Mouse (Mus musculus) left cerebral cortex, adult 9 months (tissue): ENCODE results near the gene Armh3.

Experiments
- DNase-seq, 2 experiments: peaks; one replicate each; pipeline ENCODE4 v3.0.0; 2022; ENCODE audit warnings: low spot score in 2 of 2

Armh3 gene

DNA sequence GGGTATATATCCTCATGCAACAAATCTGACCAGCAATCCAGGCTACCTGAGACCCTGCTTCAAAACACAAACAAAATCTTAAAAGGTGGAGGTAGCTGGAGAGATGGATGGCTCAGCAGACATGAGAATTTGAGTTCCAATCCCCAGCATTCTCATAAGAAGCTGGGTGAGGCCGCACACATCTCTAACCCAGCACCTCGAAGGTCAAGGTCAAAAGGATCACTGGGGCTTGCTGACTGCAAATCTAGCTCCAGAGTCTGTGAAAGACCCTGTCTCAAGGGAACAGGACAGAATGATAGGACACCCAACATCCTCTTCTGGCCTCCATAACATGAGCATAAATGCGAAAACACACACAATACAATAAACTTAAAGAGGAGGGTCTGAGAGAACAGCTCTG lies 7.1 kb downstream of the Armh3 start:
- no peak for DNase-seq

DNA sequence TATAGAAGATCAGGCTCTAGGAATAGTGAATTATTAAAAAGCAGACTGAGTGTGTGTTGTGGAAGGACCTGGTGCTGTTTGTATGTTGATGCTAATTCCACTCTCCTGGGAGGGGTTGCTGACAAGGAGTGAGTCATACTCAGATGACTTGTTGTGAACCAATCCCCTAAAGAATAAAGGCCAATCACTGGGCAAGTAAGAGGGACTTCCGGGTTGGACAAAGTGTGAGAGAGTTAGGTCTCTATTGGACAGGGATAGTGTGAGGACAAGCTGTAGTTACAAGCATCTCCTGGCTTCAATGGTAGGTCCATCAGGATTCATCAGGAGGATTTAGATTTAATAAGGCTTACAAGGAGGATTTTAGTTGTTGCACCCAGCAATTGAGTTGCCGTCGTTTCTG lies 10.1 kb downstream of the Armh3 start:
- no peak for DNase-seq

DNA sequence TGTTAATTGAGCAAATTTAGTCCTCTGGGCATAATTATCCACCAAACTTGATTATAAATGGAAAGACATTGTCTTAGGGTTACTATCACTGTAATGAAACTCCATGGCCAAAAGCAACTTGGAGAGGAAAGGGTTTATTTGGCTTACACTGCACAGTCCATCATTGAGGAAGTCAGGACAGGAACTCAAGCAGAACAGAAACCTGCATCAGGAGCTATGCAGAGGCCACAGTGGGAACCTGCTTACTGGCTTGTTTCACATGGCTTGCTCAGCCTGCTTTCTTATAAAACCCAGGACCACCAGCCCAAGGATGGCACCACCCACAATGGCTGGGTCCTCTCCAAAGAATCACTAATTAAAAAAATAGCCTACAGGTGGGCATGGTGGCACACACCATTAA lies 13.9 kb downstream of the Armh3 start:
- DNase-seq, result no peak

DNA sequence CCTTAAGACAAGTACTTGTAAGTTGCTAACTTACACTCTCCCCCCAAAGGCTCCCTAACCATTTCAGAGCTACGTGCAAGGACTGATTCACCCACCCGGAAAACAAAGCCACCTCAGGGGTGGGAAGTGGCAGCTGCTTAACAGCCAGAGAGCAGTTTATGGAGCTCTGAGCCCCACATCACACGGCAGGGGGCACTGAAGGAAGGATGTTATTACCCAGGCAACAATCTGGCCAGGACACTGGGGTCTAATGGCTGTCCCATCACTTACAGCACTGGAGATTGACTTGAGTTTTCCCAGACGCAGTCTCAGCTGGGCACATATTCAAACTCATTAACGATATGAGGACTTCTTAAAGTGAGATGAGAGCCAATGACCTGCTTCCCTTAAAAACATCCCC lies 37.5 kb downstream of the Armh3 start:
- DNase-seq, result no peak

DNA sequence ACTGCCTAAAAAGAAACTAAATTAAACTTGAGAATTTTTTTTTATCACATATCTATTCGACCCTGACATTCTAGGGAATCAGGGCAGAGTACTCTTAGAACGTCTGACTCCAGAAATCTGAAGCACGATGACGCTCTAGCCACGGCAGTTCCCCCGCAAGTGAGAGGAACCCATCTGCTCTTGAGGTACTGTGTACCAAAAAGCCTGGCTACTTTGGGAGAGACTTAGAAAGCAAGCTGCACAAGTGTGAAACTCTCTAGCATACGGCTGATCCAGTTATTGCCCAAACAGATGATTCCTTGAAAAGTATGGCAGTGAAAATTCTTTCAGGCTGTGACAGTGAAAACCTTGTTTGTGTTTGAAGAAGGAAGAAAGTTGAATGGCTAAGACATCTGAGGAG lies 41.6 kb downstream of the Armh3 start:
- peak in 1 of 2 experiments; percentile 72 for DNase-seq

DNA sequence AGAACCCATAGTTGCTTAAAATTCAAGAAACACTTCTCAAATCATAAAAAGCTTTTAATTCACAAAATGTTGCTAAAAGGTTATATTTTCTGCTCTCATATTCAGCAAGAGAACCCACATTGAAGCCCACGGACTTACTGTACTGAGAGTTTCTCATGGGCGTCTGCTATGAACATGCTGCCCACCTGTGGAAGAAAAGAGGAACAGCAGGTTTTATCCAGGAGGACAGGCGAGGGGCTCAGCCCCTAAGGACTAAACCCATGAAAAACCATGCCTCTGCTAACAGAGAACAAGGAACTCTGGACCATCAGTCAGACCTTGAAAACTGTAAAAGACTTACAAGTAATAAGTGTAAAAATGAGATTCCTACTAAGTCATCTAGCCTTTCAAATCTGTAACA lies 45.0 kb downstream of the Armh3 start:
- peak in 1 of 2 experiments; percentile 44 for DNase-seq

DNA sequence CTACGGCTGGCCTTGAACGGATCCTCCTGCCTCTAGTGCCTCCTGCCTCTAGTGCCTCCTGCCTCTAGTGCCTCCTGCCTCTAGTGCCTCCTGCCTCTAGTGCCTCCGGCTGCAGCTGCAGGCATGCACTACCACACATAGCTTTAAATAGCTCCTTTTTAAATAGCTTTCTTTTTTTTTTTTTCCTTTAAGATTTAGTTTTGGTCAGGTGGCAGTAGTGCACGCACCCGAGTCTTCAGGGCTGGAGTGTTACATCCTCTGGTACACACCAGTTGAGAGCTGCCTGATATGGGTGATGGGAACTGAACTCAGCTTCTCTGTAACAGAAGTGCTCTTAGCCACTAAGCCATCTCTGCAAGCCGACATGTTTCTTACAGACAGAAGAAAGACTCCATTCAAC lies 49.1 kb downstream of the Armh3 start:
- no peak for DNase-seq

DNA sequence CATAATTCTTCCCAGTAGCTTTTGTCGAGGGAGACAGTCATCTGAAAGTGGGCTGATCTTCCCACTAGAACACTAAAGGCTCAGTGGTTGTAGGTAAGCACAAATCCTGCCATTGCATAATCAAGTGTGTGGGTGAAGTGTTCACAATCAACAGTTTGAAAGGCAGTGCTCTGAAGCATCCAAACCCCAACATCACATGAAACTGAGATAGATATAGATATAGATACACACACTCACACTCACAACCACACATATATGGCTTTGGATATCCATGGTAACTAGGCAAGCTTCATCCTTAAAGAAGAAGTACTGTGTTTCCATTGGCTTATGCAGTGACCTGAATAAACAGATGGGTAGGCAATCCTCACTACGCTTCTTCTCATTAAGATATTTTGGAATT lies 50.5 kb downstream of the Armh3 start:
- peak; percentile 66 to 69 for DNase-seq

DNA sequence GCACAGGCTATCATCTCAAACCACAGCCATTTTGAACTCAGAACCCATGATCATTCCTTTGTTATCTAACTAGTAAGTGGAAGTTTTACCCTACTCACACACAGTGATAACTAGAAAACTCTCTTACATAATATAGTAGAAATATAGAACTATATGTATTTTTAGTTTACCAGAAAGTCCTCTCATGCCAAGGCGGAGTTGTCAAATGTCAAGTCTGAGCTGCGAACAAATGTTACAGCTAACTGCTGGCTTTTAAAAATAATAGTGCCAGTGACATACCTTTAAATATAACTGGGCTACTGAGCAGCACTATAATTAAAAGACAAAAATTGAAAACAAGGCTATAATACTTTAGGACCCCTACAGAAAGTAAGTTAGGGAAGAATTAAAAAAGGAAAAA lies 51.0 kb downstream of the Armh3 start:
- DNase-seq, result peak in 1 of 2 experiments; percentile 11

DNA sequence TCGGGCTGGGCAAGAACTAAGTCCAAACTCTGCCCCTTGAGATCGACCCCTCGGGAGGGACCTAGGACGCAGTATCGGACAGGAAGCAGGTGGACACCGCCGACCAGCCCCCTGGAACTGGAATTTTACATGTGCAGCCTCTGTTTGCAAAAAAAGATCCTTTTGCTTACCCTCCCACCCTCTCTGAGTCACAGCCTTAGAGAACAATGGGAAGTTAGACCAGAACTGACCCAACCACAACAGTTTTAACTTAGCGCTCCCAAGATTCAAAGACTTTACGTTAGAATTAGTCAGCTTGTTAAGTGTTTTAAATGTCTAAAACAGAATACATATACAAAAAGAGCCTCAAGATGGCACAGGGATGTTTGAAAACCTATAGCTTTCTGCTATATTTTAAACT lies 51.7 kb downstream of the Armh3 start:
- no peak for DNase-seq

DNA sequence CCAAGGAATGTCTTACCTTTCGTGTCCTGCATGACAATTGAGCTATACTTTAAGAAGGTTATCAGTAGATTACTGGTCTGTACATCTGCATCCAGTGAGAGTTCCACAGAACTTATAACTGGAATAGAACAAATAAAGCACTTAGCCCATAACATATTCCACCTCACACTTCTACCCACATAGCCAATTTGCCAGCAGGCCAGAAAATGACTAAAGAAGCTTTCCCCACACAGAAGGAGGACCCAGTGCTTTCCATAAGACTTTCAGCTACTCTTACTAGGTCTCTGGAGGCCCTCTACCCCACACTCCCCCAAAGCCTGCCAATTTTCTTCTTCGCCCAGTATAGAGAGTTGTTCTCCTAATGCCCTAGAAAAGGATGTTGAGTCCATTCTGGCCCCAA lies 52.3 kb downstream of the Armh3 start:
- DNase-seq, result peak in 1 of 2 experiments; percentile 37

DNA sequence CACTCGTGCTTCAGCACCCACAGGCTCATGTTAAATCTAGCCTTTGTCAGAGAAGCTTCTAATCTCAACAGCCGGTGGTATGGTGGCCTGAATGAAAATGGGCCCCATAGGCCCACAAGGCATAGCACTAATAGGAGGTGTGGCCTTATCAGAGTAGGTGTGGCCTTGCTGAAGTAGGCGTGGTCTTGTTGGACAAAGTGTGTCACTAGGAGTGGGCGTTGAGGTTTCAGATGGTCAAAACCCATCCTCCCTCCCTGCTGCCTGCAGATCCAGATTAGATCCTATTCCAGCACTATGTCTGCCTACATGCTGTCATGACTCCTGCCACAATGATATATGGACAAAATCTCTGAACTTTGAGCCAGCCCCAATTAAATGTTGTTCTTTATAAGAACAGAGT lies 54.5 kb downstream of the Armh3 start:
- DNase-seq, result no peak

DNA sequence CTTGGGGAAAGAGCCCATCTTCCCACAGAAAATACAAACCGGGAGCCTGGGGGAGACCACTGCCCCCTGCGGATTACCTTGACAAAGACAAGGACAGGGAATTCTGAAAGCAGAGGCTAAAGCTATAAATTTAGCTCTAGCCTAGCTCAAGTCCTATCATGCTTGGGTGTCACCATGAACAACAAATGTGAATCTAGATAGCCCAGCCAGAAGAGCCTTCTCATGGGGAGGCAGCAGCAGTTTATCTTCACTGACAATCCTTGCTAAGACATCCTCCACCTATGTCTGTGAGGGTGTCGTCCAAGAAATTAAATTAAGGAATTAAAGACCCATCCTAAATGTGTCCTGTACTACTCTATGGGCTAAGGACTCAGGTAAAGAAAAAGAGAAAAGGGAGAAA lies 60.2 kb downstream of the Armh3 start:
- DNase-seq, result no peak

DNA sequence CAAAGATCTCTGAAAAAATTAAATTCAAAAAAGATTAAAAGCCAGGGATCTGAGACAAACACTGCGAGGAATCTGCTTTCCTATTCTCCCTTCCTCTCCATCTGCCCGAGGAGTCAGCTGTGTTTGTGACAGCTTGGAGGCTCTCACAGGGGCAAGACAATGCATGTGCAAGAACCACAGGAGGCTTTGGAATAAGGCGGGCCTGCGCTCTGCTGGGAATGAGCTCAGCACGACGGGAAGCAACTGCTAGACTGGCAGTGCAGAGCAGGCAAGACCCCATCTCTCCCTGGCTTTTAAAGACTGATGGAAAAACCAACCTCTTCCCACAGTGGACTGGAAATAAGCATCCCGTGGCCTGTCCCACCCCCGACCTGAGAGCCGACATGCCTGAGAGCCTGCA lies 60.8 kb downstream of the Armh3 start:
- peak in 1 of 2 experiments; percentile 26 for DNase-seq

DNA sequence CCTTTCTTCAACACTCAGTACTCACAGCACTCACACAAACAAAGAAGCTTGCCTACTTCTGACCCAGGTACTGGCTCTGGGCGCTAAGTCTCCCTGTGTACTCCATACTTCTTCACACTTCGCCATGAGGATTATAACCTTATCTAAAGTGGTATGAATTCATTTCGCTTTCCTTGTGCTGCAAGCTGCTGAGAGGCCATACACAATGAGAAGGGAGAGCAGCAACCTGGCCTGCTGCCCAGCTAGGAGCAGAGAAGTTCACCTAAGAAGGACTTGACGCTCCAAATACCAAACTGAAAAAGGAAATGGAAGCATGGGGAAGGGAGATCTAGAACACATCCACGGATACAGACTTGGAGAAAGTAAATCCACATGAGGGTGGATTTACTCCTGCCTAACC lies 71.1 kb downstream of the Armh3 start:
- no peak for DNase-seq

DNA sequence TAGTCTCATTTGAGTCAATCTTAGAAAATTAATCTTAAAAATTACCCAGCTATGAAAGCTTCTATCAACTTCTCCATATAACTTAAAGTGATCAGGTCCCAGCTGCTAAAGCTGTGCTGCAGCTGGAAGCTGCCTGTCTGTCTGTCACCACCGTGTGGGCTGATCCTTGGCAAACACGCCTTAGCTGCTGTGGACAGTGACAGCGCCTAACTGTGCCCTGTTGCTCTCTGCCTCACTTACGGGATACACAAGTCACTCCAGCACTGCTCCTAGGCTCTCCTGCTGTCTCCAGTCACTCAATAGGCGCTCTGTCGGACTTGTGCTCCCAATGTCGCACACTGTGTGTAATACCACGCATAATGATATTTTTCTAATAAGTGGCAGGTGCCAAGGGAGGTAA lies 71.9 kb downstream of the Armh3 start:
- DNase-seq, result no peak

DNA sequence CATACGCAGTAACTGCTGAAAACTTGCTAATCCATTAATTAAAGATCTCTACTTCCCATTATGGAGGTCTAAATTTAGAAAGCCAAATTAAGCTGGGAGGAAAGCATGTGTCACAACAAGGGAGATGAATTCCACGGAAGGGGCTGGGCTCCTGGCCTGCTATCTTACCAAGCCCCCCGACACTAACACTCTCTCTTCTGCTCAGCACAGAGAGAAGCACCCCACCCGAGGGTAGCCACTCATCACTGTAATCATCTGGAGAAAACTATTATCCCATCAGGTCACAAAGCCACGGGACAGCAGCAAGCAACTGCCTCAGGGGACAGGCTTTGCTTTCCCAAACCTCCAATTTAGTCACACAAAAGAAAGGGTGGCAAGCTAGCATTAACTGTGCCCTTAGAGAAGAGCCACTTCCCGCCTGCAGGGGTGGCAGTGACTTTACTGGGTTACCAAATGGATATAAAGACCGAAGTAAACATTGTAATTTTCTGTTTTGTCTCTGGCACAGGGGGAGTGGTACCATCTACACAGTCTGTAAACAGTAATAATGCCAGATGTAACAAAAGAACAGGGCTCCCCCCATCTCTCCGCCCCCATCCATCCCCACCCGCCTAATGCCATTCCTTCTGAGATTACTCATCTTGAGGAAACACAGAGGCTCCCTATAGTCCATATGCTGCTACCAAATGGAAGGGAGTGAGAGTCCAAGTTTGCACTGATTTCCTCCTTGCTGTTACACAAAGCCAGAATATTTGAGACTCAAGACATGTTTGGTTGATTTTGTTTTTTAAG lies 77.8 kb downstream of the Armh3 start:
- DNase-seq, result peak; percentile 19 to 47

DNA sequence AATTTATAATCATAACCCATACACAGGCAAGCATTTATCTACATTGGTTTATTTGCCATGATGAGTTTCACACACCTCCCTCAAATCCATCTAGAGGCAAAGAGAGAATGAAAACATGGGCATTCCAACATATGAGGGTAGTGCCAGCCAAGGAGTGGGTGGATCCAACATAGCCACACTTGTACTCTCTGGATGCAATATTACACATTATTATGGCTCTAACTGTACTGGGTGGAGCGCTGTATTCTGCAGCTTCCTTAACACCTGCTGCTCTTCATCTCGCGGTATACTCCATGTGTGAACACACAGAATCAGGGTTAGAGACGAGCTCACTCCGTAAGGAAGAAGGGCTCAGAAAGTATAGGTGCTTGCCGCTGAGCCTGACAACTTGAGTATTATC lies 79.9 kb downstream of the Armh3 start:
- DNase-seq, result peak in 1 of 2 experiments; percentile 46

DNA sequence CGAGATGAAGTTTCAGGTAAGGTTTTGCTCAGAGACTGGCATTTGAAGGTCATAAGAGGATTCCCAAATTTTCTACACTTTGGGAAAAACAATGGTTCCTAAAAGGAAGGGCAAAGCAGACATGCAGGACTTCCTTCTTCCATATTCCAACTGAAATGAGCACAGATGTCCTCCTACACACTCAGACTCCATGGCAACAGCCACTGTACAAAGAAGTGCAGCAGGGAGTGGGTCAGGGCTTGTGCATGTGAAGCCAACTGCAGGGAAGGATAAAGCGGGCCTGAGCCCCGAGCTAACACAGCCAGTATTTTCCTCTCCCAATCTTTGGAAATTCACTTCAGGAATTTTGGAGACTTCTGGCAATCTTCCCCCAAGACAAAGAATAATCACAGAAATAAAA lies 80.4 kb downstream of the Armh3 start:
- peak; percentile 35 to 60 for DNase-seq

DNA sequence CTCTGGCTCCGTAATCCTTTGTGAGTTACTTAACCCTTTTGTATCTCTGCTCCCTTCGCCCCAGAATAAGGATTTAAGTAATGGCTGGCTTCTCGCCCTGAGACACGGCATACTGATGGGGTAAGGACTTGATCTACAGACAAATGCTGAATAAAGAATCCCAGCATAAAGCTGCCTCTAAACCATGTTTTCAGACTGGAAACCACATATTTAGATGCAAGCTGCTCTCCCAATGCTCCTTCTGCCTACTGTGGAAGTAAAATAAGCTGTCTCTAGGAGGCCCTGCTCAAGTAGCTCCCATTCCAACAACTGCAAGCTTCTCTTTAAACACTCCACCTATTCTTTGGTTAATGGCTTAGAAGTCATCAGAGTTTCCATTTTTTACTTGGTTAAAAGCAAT lies 81.8 kb downstream of the Armh3 start:
- no peak for DNase-seq

DNA sequence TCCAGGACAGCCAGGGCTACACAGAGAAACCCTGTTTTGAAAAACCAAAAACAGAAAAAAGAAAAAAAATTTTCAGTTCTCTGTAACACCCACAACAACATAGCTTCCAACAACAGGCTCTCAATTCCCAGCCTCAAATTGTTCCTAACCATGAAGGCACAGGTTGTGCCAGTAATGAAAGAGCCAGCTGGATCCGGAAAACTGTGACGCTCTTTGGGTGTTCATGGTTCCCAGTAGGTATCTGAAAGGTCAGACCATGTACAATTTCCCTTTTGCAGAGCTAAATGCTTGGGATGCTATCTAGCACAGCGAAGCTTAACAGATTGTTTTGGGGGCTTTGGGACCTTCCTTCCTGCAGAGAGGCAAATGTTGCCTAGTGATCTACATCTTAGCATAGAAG lies 82.3 kb downstream of the Armh3 start:
- peak in 1 of 2 experiments; percentile 30 for DNase-seq

DNA sequence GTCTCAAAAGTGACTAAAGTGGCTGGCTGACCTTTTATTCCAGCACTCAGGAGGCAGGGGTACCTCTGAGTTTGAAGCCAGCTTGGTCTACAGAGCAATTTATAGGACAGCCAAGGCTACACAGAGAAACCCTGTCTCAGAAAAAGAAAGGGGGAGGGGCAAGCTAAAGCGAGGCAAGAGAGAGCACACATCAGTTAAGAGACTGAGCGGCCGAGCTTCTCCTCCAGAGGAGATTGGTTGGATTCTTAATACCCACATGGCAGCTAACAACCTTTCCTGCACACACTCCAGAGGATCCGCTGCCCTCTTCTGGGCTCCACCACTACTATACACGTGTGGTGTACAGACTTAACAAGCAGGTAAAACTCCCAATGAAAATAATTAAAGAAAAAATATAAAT lies 85.3 kb downstream of the Armh3 start:
- no peak for DNase-seq

DNA sequence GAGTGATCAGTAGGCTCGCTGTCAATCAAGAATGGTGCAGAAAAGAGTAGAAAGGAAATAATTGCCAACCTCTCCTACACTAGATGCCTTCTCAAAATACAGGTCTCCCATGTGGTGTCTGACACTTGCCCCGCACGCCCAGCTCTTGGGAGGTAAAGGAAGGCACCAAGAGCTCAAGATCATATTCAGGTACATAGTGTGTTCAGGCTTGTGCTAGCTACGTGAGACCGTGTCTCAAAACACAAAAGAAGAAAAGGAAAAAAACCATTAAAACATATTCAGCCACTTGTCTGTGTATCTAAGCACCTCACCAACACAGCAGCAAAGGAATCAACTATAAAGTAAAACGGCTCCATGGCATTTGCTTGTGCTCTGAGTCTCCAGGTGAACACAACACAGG lies 85.9 kb downstream of the Armh3 start:
- DNase-seq, result no peak
